28 mouse cellular contexts compared by ENCODE assay signal in the genomic region with DNA sequence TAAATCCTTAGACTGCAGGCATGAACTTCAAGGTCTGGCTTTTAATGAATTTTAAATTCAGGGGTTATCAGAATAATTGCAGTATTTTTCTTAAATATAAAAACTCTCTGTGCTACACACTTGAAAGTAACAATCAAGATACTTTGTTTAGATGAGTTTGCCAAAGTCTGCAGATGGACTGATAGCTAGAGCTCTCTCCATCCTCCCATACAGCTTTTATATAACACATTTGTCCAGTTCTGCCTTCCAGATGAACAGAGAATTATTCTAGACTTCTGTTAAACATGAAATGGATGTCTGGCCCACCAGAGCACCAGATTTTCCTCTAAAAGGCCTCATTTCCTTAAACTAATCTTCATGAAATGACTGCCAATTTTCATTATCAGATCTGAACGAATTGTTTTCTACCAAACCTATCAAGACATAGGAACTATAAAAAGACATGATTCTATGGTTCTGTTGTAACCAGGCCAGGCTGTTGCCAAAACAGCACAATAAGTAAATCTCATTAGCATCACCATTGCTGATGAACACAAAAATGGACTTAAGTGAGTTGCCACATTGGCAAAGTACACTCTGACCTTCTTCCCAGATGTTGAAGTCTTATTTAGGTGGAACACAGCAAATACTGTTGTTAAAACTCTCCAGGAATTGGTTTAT.
DNase-seq lines count a peak whose midpoint lies in the region; ATAC-seq and TF ChIP-seq lines count a peak whose summit lies in the region.
"Had no signal": no experiment of that assay in that cellular context is flagged by ENCODE, and none has a peak within 500 bp of the region (broad histone marks: within the 10 kb centered on the region; RNA-seq: fewer than 3 reads in every experiment).

No protein-coding gene starts in this region.

- H3K4me2 ChIP-seq in heart, embryonic 11.5 days: no peak overlapping the region
- no peak overlapping the region for H3K4me2 ChIP-seq in lung, embryonic 16.5 days (ENCODE audit: low read depth, low read length)
- H3K4me2 ChIP-seq: embryonic facial prominence, embryonic 12.5 days; heart, embryonic 13.5 days; hindbrain, embryonic 14.5 days; limb, embryonic 13.5 days; liver, embryonic 11.5 days; midbrain, embryonic 15.5 days; neural tube, embryonic 15.5 days had no signal

- DNase-seq in gastrocnemius, adult 2 months: no peak
- no peak for DNase-seq in gastrocnemius, postnatal 36 days
- DNase-seq in heart, postnatal 10 days: peak; percentile 8 to 12
- no peak for DNase-seq in lung, postnatal 14 days
- DNase-seq: adrenal gland, postnatal 10 days; cerebellum, adult 11-12 months; cerebellum, adult 9-11 months; embryo, embryonic 11 days; kidney, adult 11 months; kidney, postnatal 14 days; lung, postnatal 10 days; retina, postnatal 1 day; right cerebral cortex, postnatal 14 days; thymus, adult 18-20 months; thymus, postnatal 25 days had no signal

- H3K9me3 ChIP-seq in heart, embryonic 11.5 days (replicated peaks; ENCODE audit: control insufficient read depth, low read length): no peaks in the 10 kb centered on the region
- H3K9me3 ChIP-seq in lung, embryonic 16.5 days (ENCODE audit: control insufficient read depth, low read length): no peaks in the 10 kb centered on the region
- H3K9me3 ChIP-seq: embryonic facial prominence, embryonic 12.5 days; G1E; heart, embryonic 13.5 days; limb, embryonic 13.5 days; midbrain, embryonic 15.5 days; neural tube, embryonic 15.5 days had no signal

- intact Hi-C loops in gastrocnemius, adult 2 months (cut with DNase I): loop anchor here (5.0 kb wide), 1 partner anchor 445 kb away; no protein-coding TSS in a partner anchor
- intact Hi-C loops in gastrocnemius, postnatal 36 days (cut with DNase I): no loop called here
- intact Hi-C loops in heart, postnatal 10 days (cut with DNase I): no loop called here

- 60% methylated on average over 1 of the region's 1 CpGs for WGBS in heart, embryonic 11.5 days (ENCODE audit: insufficient replicate concordance)
- WGBS in lung, embryonic 16.5 days: 35% methylated on average over 1 of the region's 1 CpGs

- H3K36me3 ChIP-seq in heart, embryonic 11.5 days (ENCODE audit: control insufficient read depth, insufficient read depth, low read length): no peaks in the 10 kb centered on the region
- H3K36me3 ChIP-seq in lung, embryonic 16.5 days (ENCODE audit: control insufficient read depth, insufficient read depth, low read length): no peaks in the 10 kb centered on the region
- H3K36me3 ChIP-seq: embryonic facial prominence, embryonic 12.5 days; G1E; heart, embryonic 13.5 days; limb, embryonic 13.5 days; midbrain, embryonic 15.5 days; neural tube, embryonic 15.5 days had no signal

- no peak for ATAC-seq in heart, embryonic 11.5 days (replicated peaks; ENCODE audit: insufficient number of reproducible peaks, low FRiP score, low TSS enrichment)
- ATAC-seq in lung, embryonic 16.5 days (ENCODE audit: low read depth): no peak
- no peak for ATAC-seq in inflammation-experienced regulatory T-cells, adult 6 months
- ATAC-seq: forebrain, embryonic 14.5 days; midbrain, embryonic 15.5 days; Patski had no signal

- no peak overlapping the region for H3K4me3 ChIP-seq in gastrocnemius, adult 2 months
- no peak overlapping the region for H3K4me3 ChIP-seq in heart, embryonic 11.5 days (ENCODE audit: low read depth, low read length)
- H3K4me3 ChIP-seq in lung, embryonic 16.5 days (ENCODE audit: low read length): no peak overlapping the region
- H3K4me3 ChIP-seq: embryonic facial prominence, embryonic 12.5 days; heart, embryonic 13.5 days; limb, embryonic 13.5 days; midbrain, embryonic 15.5 days; neural tube, embryonic 15.5 days had no signal

- no peaks in the 10 kb centered on the region for H3K27me3 ChIP-seq in heart, embryonic 11.5 days (ENCODE audit: control insufficient read depth, insufficient read depth, low read length)
- H3K27me3 ChIP-seq in lung, embryonic 16.5 days (ENCODE audit: control insufficient read depth, insufficient read depth, low read depth, low read length): no peaks in the 10 kb centered on the region
- H3K27me3 ChIP-seq: embryonic facial prominence, embryonic 12.5 days; heart, embryonic 13.5 days; limb, embryonic 13.5 days; midbrain, embryonic 15.5 days; neural tube, embryonic 15.5 days; Patski had no signal

- no peaks in the 10 kb centered on the region for H3K4me1 ChIP-seq in heart, embryonic 11.5 days (ENCODE audit: control insufficient read depth, insufficient read depth, low read length)
- H3K4me1 ChIP-seq in lung, embryonic 16.5 days (replicated peaks; ENCODE audit: control insufficient read depth, insufficient read depth, low read length): no peaks in the 10 kb centered on the region
- H3K4me1 ChIP-seq: embryonic facial prominence, embryonic 12.5 days; heart, embryonic 13.5 days; midbrain, embryonic 15.5 days; neural tube, embryonic 15.5 days had no signal

- no peak for TF ChIP-seq CTCF in gastrocnemius, adult 2 months (IDR thresholded peaks at IDR 0.05)

- no peak overlapping the region for H3K9ac ChIP-seq in heart, embryonic 11.5 days (ENCODE audit: low read depth, low read length)
- no peak overlapping the region for H3K9ac ChIP-seq in lung, embryonic 16.5 days (ENCODE audit: low read length)
- H3K9ac ChIP-seq: embryonic facial prominence, embryonic 12.5 days; heart, embryonic 13.5 days; hindbrain, embryonic 14.5 days; limb, embryonic 13.5 days; midbrain, embryonic 15.5 days; neural tube, embryonic 15.5 days had no signal

- peak overlapping the region; percentile 61 for H3K27ac ChIP-seq in gastrocnemius, adult 2 months
- no peak overlapping the region for H3K27ac ChIP-seq in heart, embryonic 11.5 days (ENCODE audit: low read depth, low read length)
- 0 out of 2 replicates have a peak overlapping the region, but pooled peaks have one; percentile 13 for H3K27ac ChIP-seq in lung, embryonic 16.5 days (ENCODE audit: low read length)
- H3K27ac ChIP-seq: embryonic facial prominence, embryonic 12.5 days; heart, embryonic 13.5 days; hindbrain, embryonic 14.5 days; limb, embryonic 13.5 days; midbrain, embryonic 15.5 days; neural tube, embryonic 15.5 days had no signal

Comparison
In these comparisons a context has a peak if more than half of its experiments do, and no peak if none do; other contexts are left out.
1. DNase-seq: peak in heart, postnatal 10 days (2 of 2); none in gastrocnemius, adult 2 months (single experiment), gastrocnemius, postnatal 36 days (0 of 2) and lung, postnatal 14 days (single experiment).